Mouse (Mus musculus) E14TG2a.4 (cell line): ENCODE measurements at regions not wholly inside any gene's neighbourhood (a gene's known extent, or its start where the extent isn't known, plus 50 kb on each side); places are given as distances from the start of the nearest gene placed in this dataset.

Source experiments
- CTCF ChIP-seq: conservative IDR thresholded peaks from 2 replicates; pipeline ENCODE4 v1.5.1; 2014; ENCODE audit warnings: low read length
- NANOG ChIP-seq: IDR thresholded peaks from 2 replicates; pipeline ENCODE4 v1.6.1; 2014; ENCODE audit warnings: borderline replicate concordance, low read length, mixed read lengths
- POU5F1 ChIP-seq: IDR thresholded peaks from 2 replicates; pipeline ENCODE4 v1.6.1; 2014; ENCODE audit warnings: low read length, borderline replicate concordance

DNA sequence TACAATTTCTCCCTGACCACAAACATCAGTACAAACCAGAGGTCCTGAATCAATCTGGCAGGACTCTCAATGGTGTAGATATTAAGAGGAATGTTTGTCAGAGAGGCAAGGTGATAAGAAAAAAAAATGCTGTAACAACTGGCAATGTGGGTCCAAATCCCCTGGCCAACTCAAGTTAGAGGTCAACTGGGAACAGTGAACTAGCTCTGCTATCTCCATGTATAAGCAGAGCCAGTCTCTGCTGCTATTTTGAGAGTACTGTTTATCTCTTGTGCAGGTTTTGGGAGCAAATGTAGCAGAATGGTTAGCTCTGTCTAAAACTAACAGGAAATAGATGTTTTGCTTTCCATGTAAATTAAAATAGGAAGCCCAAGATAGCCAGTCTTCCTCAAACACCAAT is 547.6 kb upstream of the Lmcd1 start:
- TF ChIP-seq CTCF: no peak
- no peak for TF ChIP-seq NANOG
- no peak for TF ChIP-seq POU5F1
